Mouse (Mus musculus) forebrain, postnatal 0 days (tissue): ENCODE measurements at regions not wholly inside any gene's neighbourhood (a gene's known extent, or its start where the extent isn't known, plus 50 kb on each side); places are given as distances from the start of the nearest gene placed in this dataset.
A peak's percentile ranks its signal among the peaks of the same experiment; 100 is the strongest.

Experiments used
- ATAC-seq: fragments of 200-750 bp; cut with Nextera tagmentation; 2 replicates; pipeline ENCODE4 v1.8.0; 2017; ENCODE audit warnings: mild to moderate bottlenecking, moderate library complexity
- DNase-seq: peaks from one replicate; pipeline ENCODE4 v3.0.0-alpha.2; 2015
- H3K27ac ChIP-seq: fragments of 300-500 bp; sonication (generic); 2 replicates; pipeline ENCODE4 v1.5.1; 2014; ENCODE audit warnings: low read depth, mild to moderate bottlenecking, antibody characterized with exemption, low read length, moderate library complexity, mixed read lengths
- H3K27me3 ChIP-seq: fragments of 300-500 bp; sonication (generic); 2 replicates; pipeline ENCODE4 v1.6.1; 2014; ENCODE audit warnings: mild to moderate bottlenecking, low read length, mixed read lengths; ENCODE audit not compliant: insufficient read depth
- H3K36me3 ChIP-seq: fragments of 300-500 bp; sonication (generic); 2 replicates; pipeline ENCODE4 v1.6.1; 2014; ENCODE audit warnings: mild to moderate bottlenecking, moderate library complexity; ENCODE audit not compliant: insufficient read depth
- H3K4me1 ChIP-seq: fragments of 300-500 bp; sonication (generic); 2 replicates; pipeline ENCODE4 v1.6.1; 2014; ENCODE audit warnings: antibody characterized with exemption; ENCODE audit not compliant: insufficient read depth
- H3K4me2 ChIP-seq: fragments of 300-500 bp; sonication (generic); 2 replicates; pipeline ENCODE4 v1.6.1; 2014; ENCODE audit warnings: low read depth, mild to moderate bottlenecking, moderate library complexity
- H3K4me3 ChIP-seq: fragments of 300-500 bp; sonication (generic); 2 replicates; pipeline ENCODE4 v1.5.1; 2014; ENCODE audit warnings: low read depth, low read length, mixed read lengths
- H3K9ac ChIP-seq: fragments of 300-500 bp; sonication (generic); 2 replicates; pipeline ENCODE4 v1.6.1; 2014; ENCODE audit warnings: mild to moderate bottlenecking
- H3K9me3 ChIP-seq: fragments of 300-500 bp; sonication (generic); 2 replicates; pipeline ENCODE4 v1.6.1; 2016; ENCODE audit warnings: low read length
- CTCF ChIP-seq: sonication (generic); IDR thresholded peaks from 2 replicates; pipeline ENCODE4 v1.5.1; 2016; ENCODE audit warnings: antibody characterized with exemption, control low read depth, low read depth
- WGBS: fragments of 180-500 bp; shearing (Covaris S2); extraction: QIAGEN DNeasy Blood & Tissue Kit; methylation state at CpG from one replicate; pipeline ENCODE4 v1.1.7; 2014; 5-methylcytosine and 5-hydroxymethylcytosine counted together

DNA sequence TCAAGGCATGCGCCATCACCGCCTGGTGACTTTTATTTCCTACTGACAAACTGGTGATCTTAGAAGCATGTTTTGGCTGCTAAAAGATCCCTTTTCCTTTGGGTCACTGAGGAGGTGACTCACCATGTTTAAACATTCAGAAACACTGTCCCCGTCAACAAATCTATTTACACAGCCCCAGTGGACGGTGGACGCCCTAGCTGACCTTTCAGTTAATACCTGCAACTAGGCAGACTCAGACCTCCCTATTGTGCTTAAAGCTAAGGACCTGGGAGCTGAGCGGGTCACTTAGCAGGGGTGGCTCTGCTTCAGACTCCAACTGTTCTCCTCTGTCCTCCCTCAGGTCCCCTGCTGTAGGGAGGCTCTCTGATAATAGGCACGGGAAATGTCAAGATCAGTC lies 95.7 kb upstream of the Rbpj start:
- TF ChIP-seq CTCF, result no peak
- Histone ChIP-seq H3K27ac (no peak overlapping the region), H3K36me3 (no peaks in the 10 kb centered on the region), H3K9me3 (no peaks in the 10 kb centered on the region), H3K27me3 (no peaks in the 10 kb centered on the region), H3K4me1 (no peaks in the 10 kb centered on the region), H3K4me3 (no peak overlapping the region), H3K9ac (no peak overlapping the region), H3K4me2 (no peak overlapping the region)
- DNase-seq (no peak), ATAC-seq (no peak)
- WGBS, result 89% methylated on average over 7 of the region's 7 CpGs

GRCm38 (mm10) chr5:53371638-53372037 lies 94.3 kb upstream of the Rbpj start:
- no peak for TF ChIP-seq CTCF
- ATAC-seq (peak; percentile 20; the same call in 1 of the 2 replicates), DNase-seq (no peak)
- H3K4me2 ChIP-seq, result no peak overlapping the region
- no peaks in the 10 kb centered on the region for H3K27me3 ChIP-seq
- H3K4me3 ChIP-seq, result no peak overlapping the region
- 69% methylated on average over 3 of the region's 3 CpGs for WGBS
- no peak overlapping the region for H3K9ac ChIP-seq
- H3K36me3 ChIP-seq, result no peaks in the 10 kb centered on the region
- no peaks in the 10 kb centered on the region for H3K9me3 ChIP-seq
- H3K4me1 ChIP-seq, result no peaks in the 10 kb centered on the region
- no peak overlapping the region for H3K27ac ChIP-seq

GRCm38 (mm10) chr5:53373315-53373714 lies 92.6 kb upstream of the Rbpj start:
- Histone ChIP-seq H3K4me2 (no peak overlapping the region), H3K9ac (no peak overlapping the region), H3K27me3 (no peaks in the 10 kb centered on the region), H3K9me3 (no peaks in the 10 kb centered on the region), H3K27ac (no peak overlapping the region), H3K4me3 (no peak overlapping the region), H3K36me3 (no peaks in the 10 kb centered on the region), H3K4me1 (no peaks in the 10 kb centered on the region)
- DNase-seq (no peak), ATAC-seq (no peak)
- WGBS, result 88% methylated on average over 2 of the region's 2 CpGs
- TF ChIP-seq CTCF, result no peak

- ATAC-seq, result no peak
- no peak overlapping the region for H3K27ac ChIP-seq
- no peaks in the 10 kb centered on the region for H3K36me3 ChIP-seq
- no peaks in the 10 kb centered on the region for H3K27me3 ChIP-seq
- H3K9ac ChIP-seq, result no peak overlapping the region
- 50% methylated on average over 7 of the region's 7 CpGs for WGBS
- H3K4me3 ChIP-seq, result no peak overlapping the region
- no peak overlapping the region for H3K4me2 ChIP-seq
- no peaks in the 10 kb centered on the region for H3K4me1 ChIP-seq
- no peak for DNase-seq
- H3K9me3 ChIP-seq, result no peaks in the 10 kb centered on the region
- no peak for TF ChIP-seq CTCF
Measured at GRCm38 (mm10) chr5:53376856-53377255, 89.1 kb upstream of the Rbpj start.

DNA sequence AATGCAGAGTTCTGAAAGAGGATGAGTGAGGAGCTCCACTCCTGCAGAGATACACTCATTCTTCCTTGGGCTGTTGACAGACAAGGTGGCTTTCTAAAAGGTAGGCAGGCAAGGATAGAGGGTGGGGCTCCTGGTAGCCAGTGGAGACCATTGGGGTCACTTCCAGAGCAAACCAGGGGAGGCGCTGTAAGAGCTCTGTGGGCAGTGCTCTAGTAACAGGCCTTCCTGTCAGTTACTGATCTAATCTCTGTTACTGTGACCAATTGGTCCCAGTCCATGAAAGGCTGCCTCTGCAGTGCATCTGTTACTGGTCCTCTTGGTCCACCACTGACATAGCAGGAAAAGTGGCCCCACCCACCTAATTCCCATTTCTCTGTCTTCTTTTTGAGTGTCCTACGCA lies 88.3 kb upstream of the Rbpj start:
- Histone ChIP-seq H3K4me3 (no peak overlapping the region), H3K9me3 (no peaks in the 10 kb centered on the region), H3K4me2 (no peak overlapping the region), H3K9ac (no peak overlapping the region), H3K36me3 (no peaks in the 10 kb centered on the region), H3K4me1 (no peaks in the 10 kb centered on the region), H3K27ac (no peak overlapping the region), H3K27me3 (no peaks in the 10 kb centered on the region)
- DNase-seq, result no peak
- WGBS, result 86% methylated on average over 2 of the region's 2 CpGs
- no peak for ATAC-seq
- TF ChIP-seq CTCF, result no peak

DNA sequence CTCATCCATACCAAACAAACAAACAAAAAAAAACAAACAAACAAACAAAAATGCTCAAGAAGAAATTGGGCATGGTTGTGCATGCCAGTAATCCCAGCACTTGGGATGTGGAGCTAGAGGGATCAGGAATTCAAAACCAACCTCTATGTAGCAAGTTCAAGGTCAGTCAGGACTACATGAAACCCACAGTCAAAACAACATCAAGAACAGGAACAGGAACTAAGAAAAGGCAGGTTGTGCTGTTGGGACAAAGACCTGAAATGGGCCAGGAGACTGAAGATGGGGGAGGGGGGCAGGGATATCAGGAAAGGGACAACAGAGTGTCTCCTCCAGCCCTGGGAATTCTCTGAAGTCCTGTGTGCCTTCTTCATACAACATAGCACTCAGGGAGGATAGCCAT lies 87.8 kb upstream of the Rbpj start:
- Histone ChIP-seq H3K36me3 (no peaks in the 10 kb centered on the region), H3K4me1 (no peaks in the 10 kb centered on the region), H3K9me3 (no peaks in the 10 kb centered on the region), H3K27ac (no peak overlapping the region), H3K4me3 (no peak overlapping the region), H3K4me2 (no peak overlapping the region), H3K27me3 (no peaks in the 10 kb centered on the region), H3K9ac (no peak overlapping the region)
- DNase-seq (no peak), ATAC-seq (no peak)
- TF ChIP-seq CTCF, result no peak

- H3K9ac ChIP-seq, result no peak overlapping the region
- 86% methylated on average over 7 of the region's 7 CpGs for WGBS
- no peak for ATAC-seq
Measured at GRCm38 (mm10) chr5:53378599-53378998, 87.4 kb upstream of the Rbpj start.

GRCm38 (mm10) chr5:53379612-53380011 lies 86.3 kb upstream of the Rbpj start:
- H3K4me3 ChIP-seq, result no peak overlapping the region
- WGBS, result 70% methylated on average over 17 of the region's 17 CpGs
- no peak overlapping the region for H3K27ac ChIP-seq
- no peak overlapping the region for H3K4me2 ChIP-seq
- H3K9me3 ChIP-seq, result no peaks in the 10 kb centered on the region
- H3K4me1 ChIP-seq, result no peaks in the 10 kb centered on the region
- no peaks in the 10 kb centered on the region for H3K36me3 ChIP-seq
- DNase-seq (no peak), ATAC-seq (no peak)
- no peak for TF ChIP-seq CTCF
- H3K27me3 ChIP-seq, result no peaks in the 10 kb centered on the region
- H3K9ac ChIP-seq, result 0 out of 2 replicates have a peak overlapping the region, but pooled peaks have one; percentile 18

More at GRCm38 (mm10) chr5:53378599-53378998, 87.4 kb upstream of the Rbpj start:
- H3K9me3 ChIP-seq, result no peaks in the 10 kb centered on the region
- DNase-seq, result no peak
- no peak overlapping the region for H3K4me2 ChIP-seq
- H3K4me1 ChIP-seq, result no peaks in the 10 kb centered on the region
- no peak overlapping the region for H3K27ac ChIP-seq
- H3K4me3 ChIP-seq, result no peak overlapping the region
- H3K27me3 ChIP-seq, result no peaks in the 10 kb centered on the region
- H3K36me3 ChIP-seq, result no peaks in the 10 kb centered on the region
- no peak for TF ChIP-seq CTCF
